In genomic region chr14:20791511-20792242, GRCm38 (mm10) we compare ENCODE assay signal across 8 mouse cellular contexts. TPM values are rescaled to one million over a fixed set of nuclear protein-coding genes. Genes with fewer than 3 reads are reported as not detected.
DNase-seq lines count a peak whose midpoint lies in the region; ATAC-seq lines count a peak whose summit lies in the region.
"Had no signal": no experiment of that assay in that cellular context is flagged by ENCODE, and none has a peak within 500 bp of the region (broad histone marks: within the 10 kb centered on the region; RNA-seq: fewer than 3 reads in every experiment).

No protein-coding gene starts in this region.

- peak overlapping the region; percentile 20; the same call in 1 of the 2 replicates for H3K9ac ChIP-seq in liver, embryonic 11.5 days (ENCODE audit: low read depth, low read length)
- H3K9ac ChIP-seq in hindbrain, embryonic 13.5 days, result peak overlapping the region; percentile 88; the same call in 1 of the 2 replicates
- 0 out of 2 replicates have a peak overlapping the region, but pooled peaks have one; percentile 0 for H3K9ac ChIP-seq in midbrain, embryonic 16.5 days (ENCODE audit: low read depth, low read length)
- no peak overlapping the region for H3K9ac ChIP-seq in forebrain, embryonic 15.5 days (replicated peaks)

- H3K4me3 ChIP-seq in liver, embryonic 11.5 days (ENCODE audit: low read depth, low read length), result no peak overlapping the region
- peak overlapping the region; percentile 58; the same call in 1 of the 2 replicates for H3K4me3 ChIP-seq in brown adipose tissue, adult 24 weeks (ENCODE audit: insufficient read depth, low read depth, low read length)
- peak overlapping the region; percentile 84; the same call in 1 of the 2 replicates for H3K4me3 ChIP-seq in hindbrain, embryonic 13.5 days
- no peak overlapping the region for H3K4me3 ChIP-seq in midbrain, embryonic 16.5 days (ENCODE audit: low read depth, low read length)
- no peak overlapping the region for H3K4me3 ChIP-seq in forebrain, embryonic 15.5 days

- peak overlapping the region; percentile 6; the same call in 1 of the 2 replicates for H3K4me2 ChIP-seq in liver, embryonic 11.5 days
- H3K4me2 ChIP-seq in hindbrain, embryonic 13.5 days, result peak overlapping the region; percentile 74
- peak overlapping the region; percentile 58; the same call in 1 of the 2 replicates for H3K4me2 ChIP-seq in midbrain, embryonic 16.5 days (ENCODE audit: low read length)
- no peak overlapping the region for H3K4me2 ChIP-seq in forebrain, embryonic 15.5 days (replicated peaks)

- WGBS in liver, embryonic 11.5 days, result 85% methylated on average over 16 of the region's 16 CpGs
- WGBS in hindbrain, embryonic 13.5 days, result 74% methylated on average over 16 of the region's 16 CpGs
- WGBS in midbrain, embryonic 16.5 days, result 79% methylated on average over 16 of the region's 16 CpGs
- WGBS in forebrain, embryonic 15.5 days, result 84% methylated on average over 16 of the region's 16 CpGs

- no peak overlapping the region for H3K27ac ChIP-seq in liver, embryonic 11.5 days (ENCODE audit: low read depth, low read length)
- no peak overlapping the region for H3K27ac ChIP-seq in brown adipose tissue, adult 24 weeks (replicated peaks; ENCODE audit: low read depth, low read length)
- no peak overlapping the region for H3K27ac ChIP-seq in hindbrain, embryonic 13.5 days
- no peak overlapping the region for H3K27ac ChIP-seq in midbrain, embryonic 16.5 days (ENCODE audit: low read length)
- H3K27ac ChIP-seq in forebrain, embryonic 15.5 days (replicated peaks), result no peak overlapping the region; the same call in 1 of the 2 replicates

- no peak for DNase-seq in liver, embryonic 11.5 days (ENCODE audit: low spot score)
- no peak for DNase-seq in liver
- DNase-seq in ovary, adult 18-20 months (ENCODE audit: low spot score), result no peak
- DNase-seq: kidney, postnatal 36 days had no signal

- no peaks in the 10 kb centered on the region for H3K9me3 ChIP-seq in liver, embryonic 11.5 days (ENCODE audit: control insufficient read depth, low read length)
- no peaks in the 10 kb centered on the region for H3K9me3 ChIP-seq in hindbrain, embryonic 13.5 days
- H3K9me3 ChIP-seq in midbrain, embryonic 16.5 days (replicated peaks; ENCODE audit: control insufficient read depth, low read length, poor library complexity, severe bottlenecking), result no peaks in the 10 kb centered on the region
- no peaks in the 10 kb centered on the region for H3K9me3 ChIP-seq in forebrain, embryonic 15.5 days

- no peak for ATAC-seq in liver, embryonic 11.5 days (replicated peaks; ENCODE audit: low FRiP score)
- ATAC-seq in hindbrain, embryonic 13.5 days (ENCODE audit: low FRiP score), result no peak
- no peak for ATAC-seq in midbrain, embryonic 16.5 days
- no peak for ATAC-seq in forebrain, embryonic 15.5 days (replicated peaks)

- H3K36me3 ChIP-seq in liver, embryonic 11.5 days (ENCODE audit: control insufficient read depth, insufficient read depth, low read length), result peaks cover 13% of the 10 kb centered on the region
- peaks cover 43% of the 10 kb centered on the region for H3K36me3 ChIP-seq in hindbrain, embryonic 13.5 days
- peaks cover 4% of the 10 kb centered on the region; the same call in 1 of the 2 replicates for H3K36me3 ChIP-seq in midbrain, embryonic 16.5 days (ENCODE audit: control insufficient read depth, insufficient read depth, low read length)
- H3K36me3 ChIP-seq in forebrain, embryonic 15.5 days, result peaks cover 4% of the 10 kb centered on the region; the same call in 1 of the 2 replicates

- H3K4me1 ChIP-seq in liver, embryonic 11.5 days (replicated peaks; ENCODE audit: control insufficient read depth, insufficient read depth, low read length), result peaks cover 36% of the 10 kb centered on the region
- peaks cover 27% of the 10 kb centered on the region for H3K4me1 ChIP-seq in brown adipose tissue, adult 24 weeks (ENCODE audit: control insufficient read depth, insufficient read depth, insufficient read length, low read length)
- H3K4me1 ChIP-seq in hindbrain, embryonic 13.5 days (replicated peaks), result peaks cover 66% of the 10 kb centered on the region
- peaks cover 23% of the 10 kb centered on the region for H3K4me1 ChIP-seq in midbrain, embryonic 16.5 days (ENCODE audit: control insufficient read depth, insufficient read depth, low read length)
- peaks cover 34% of the 10 kb centered on the region for H3K4me1 ChIP-seq in forebrain, embryonic 15.5 days

- no peaks in the 10 kb centered on the region for H3K27me3 ChIP-seq in liver, embryonic 11.5 days (replicated peaks; ENCODE audit: control insufficient read depth, insufficient read depth, low read length)
- H3K27me3 ChIP-seq in hindbrain, embryonic 13.5 days, result no peaks in the 10 kb centered on the region
- no peaks in the 10 kb centered on the region for H3K27me3 ChIP-seq in midbrain, embryonic 16.5 days (ENCODE audit: control insufficient read depth, insufficient read depth, low read depth, low read length)
- no peaks in the 10 kb centered on the region for H3K27me3 ChIP-seq in forebrain, embryonic 15.5 days

RNA-seq across cellular contexts. Expression of gene Camk2g, which starts 2.2 kb away (rescaled TPM):
- 23.0 and 28.6 TPM in 2 replicates for polyA plus RNA-seq in liver, embryonic 11.5 days (2014; fragmentation: Nextera tagmentation; extraction: Ambion mirVana)
- polyA plus RNA-seq in brown adipose tissue, adult 24 weeks (2012; ENCODE audit: insufficient read depth, insufficient read length, missing spikeins), result 9.3 and 12.8 TPM in 2 replicates
- 116 and 131 TPM in 2 replicates for polyA plus RNA-seq in hindbrain, embryonic 13.5 days (2015; fragmentation: Nextera tagmentation; extraction: Ambion mirVana)
- polyA plus RNA-seq in midbrain, embryonic 16.5 days (2015; fragmentation: Nextera tagmentation; extraction: Ambion mirVana), result 149 and 180 TPM in 2 replicates
- polyA plus RNA-seq in forebrain, embryonic 15.5 days (2015; fragmentation: Nextera tagmentation; extraction: Ambion mirVana), result 86.8 and 95.6 TPM in 2 replicates

RNA-seq across cellular contexts. Expression of gene Plau, which starts 44.8 kb away (rescaled TPM):
- polyA plus RNA-seq in liver, embryonic 11.5 days (2014; fragmentation: Nextera tagmentation; extraction: Ambion mirVana), result 0.49 and 0.88 TPM in 2 replicates
- polyA plus RNA-seq in brown adipose tissue, adult 24 weeks (2012; ENCODE audit: insufficient read depth, insufficient read length, missing spikeins), result 9.6 and 11.6 TPM in 2 replicates
- 0.40 and 0.45 TPM in 2 replicates for polyA plus RNA-seq in hindbrain, embryonic 13.5 days (2015; fragmentation: Nextera tagmentation; extraction: Ambion mirVana)
- 0.19 and 0.72 TPM in 2 replicates for polyA plus RNA-seq in midbrain, embryonic 16.5 days (2015; fragmentation: Nextera tagmentation; extraction: Ambion mirVana)
- 0.27 and 0.28 TPM in 2 replicates for polyA plus RNA-seq in forebrain, embryonic 15.5 days (2015; fragmentation: Nextera tagmentation; extraction: Ambion mirVana)

RNA-seq across cellular contexts. Expression of gene Ndst2, which starts 57.3 kb away (rescaled TPM):
- 32.6 and 34.5 TPM in 2 replicates for polyA plus RNA-seq in liver, embryonic 11.5 days (2014; fragmentation: Nextera tagmentation; extraction: Ambion mirVana)
- 3.9 and 4.8 TPM in 2 replicates for polyA plus RNA-seq in brown adipose tissue, adult 24 weeks (2012; ENCODE audit: insufficient read depth, insufficient read length, missing spikeins)
- 16.7 and 19.1 TPM in 2 replicates for polyA plus RNA-seq in hindbrain, embryonic 13.5 days (2015; fragmentation: Nextera tagmentation; extraction: Ambion mirVana)
- 17.5 and 19.3 TPM in 2 replicates for polyA plus RNA-seq in midbrain, embryonic 16.5 days (2015; fragmentation: Nextera tagmentation; extraction: Ambion mirVana)
- polyA plus RNA-seq in forebrain, embryonic 15.5 days (2015; fragmentation: Nextera tagmentation; extraction: Ambion mirVana), result 15.7 and 16.9 TPM in 2 replicates

Comparison
In these comparisons a context has a peak if more than half of its experiments do, and no peak if none do; other contexts are left out.
1. H3K4me3 ChIP-seq: peak in brown adipose tissue, adult 24 weeks (single experiment) and hindbrain, embryonic 13.5 days (single experiment); none in liver, embryonic 11.5 days (single experiment), midbrain, embryonic 16.5 days (single experiment) and forebrain, embryonic 15.5 days (single experiment).